Mouse (Mus musculus) midbrain, postnatal 0 days (tissue): ENCODE measurements around the gene Brms1. TPM values are rescaled to one million over a fixed set of nuclear protein-coding genes. Genes with fewer than 3 reads are reported as not detected.
A peak's percentile ranks its signal among the peaks of the same experiment; 100 is the strongest.
"Not testable (repeated sequence)": the region's sequence is repeated elsewhere in the genome, so short reads cannot be mapped to it uniquely, and the experiment has no call there.

ENCODE experiments used
- ATAC-seq: fragments of 200-750 bp; cut with Nextera tagmentation; 2 replicates; pipeline ENCODE4 v1.8.0; 2017; ENCODE audit warnings: moderate number of reproducible peaks, mild to moderate bottlenecking, moderate TSS enrichment, moderate library complexity; ENCODE audit not compliant: low FRiP score
- DNase-seq: peaks from one replicate; pipeline ENCODE4 v3.0.0-alpha.2; 2015; ENCODE audit warnings: low spot score
- H3K27ac ChIP-seq: fragments of 300-500 bp; sonication (generic); 2 replicates; pipeline ENCODE4 v1.5.1; 2014; ENCODE audit warnings: low read depth, mild to moderate bottlenecking, low read length, mixed read lengths
- H3K27me3 ChIP-seq: fragments of 300-500 bp; sonication (generic); 2 replicates; pipeline ENCODE4 v1.6.1; 2014; ENCODE audit warnings: low read length, control low read depth, mixed read lengths; ENCODE audit not compliant: insufficient read depth
- H3K36me3 ChIP-seq: fragments of 300-500 bp; sonication (generic); 2 replicates; pipeline ENCODE4 v1.6.1; 2014; ENCODE audit warnings: low read length, control low read depth, mixed read lengths; ENCODE audit not compliant: insufficient read depth
- H3K4me1 ChIP-seq: fragments of 300-500 bp; sonication (generic); 2 replicates; pipeline ENCODE4 v1.6.1; 2014; ENCODE audit warnings: mild to moderate bottlenecking, control low read depth, antibody characterized with exemption, low read length, mixed read lengths; ENCODE audit not compliant: insufficient read depth
- H3K4me2 ChIP-seq: fragments of 300-500 bp; sonication (generic); 2 replicates; pipeline ENCODE4 v1.6.1; 2014; ENCODE audit warnings: low read depth, mild to moderate bottlenecking, low read length, mixed read lengths; ENCODE audit not compliant: poor library complexity, severe bottlenecking
- H3K4me3 ChIP-seq: fragments of 300-500 bp; sonication (generic); 2 replicates; pipeline ENCODE4 v1.5.1; 2014; ENCODE audit warnings: low read depth, mild to moderate bottlenecking, low read length, moderate library complexity
- H3K9ac ChIP-seq: fragments of 300-500 bp; sonication (generic); replicated peaks from 2 replicates; pipeline ENCODE4 v1.6.1; 2014; ENCODE audit warnings: mild to moderate bottlenecking, low read length, moderate library complexity, mixed read lengths; ENCODE audit not compliant: poor library complexity, severe bottlenecking
- H3K9me3 ChIP-seq: fragments of 300-500 bp; sonication (generic); 2 replicates; pipeline ENCODE4 v1.6.1; 2016; ENCODE audit warnings: low read length, control low read depth
- CTCF ChIP-seq: IDR thresholded peaks from 2 replicates; pipeline ENCODE4 v1.5.1; 2016; ENCODE audit warnings: antibody characterized with exemption, mild to moderate bottlenecking
- WGBS: fragments of 180-500 bp; shearing (Covaris S2); extraction: QIAGEN DNeasy Blood & Tissue Kit; methylation state at CpG from one replicate; pipeline ENCODE4 v1.1.7; 2014; 5-methylcytosine and 5-hydroxymethylcytosine counted together
- polyA plus RNA-seq: library from polyadenylated mRNA; unstranded; fragments of >200 nt; fragmentation: Nextera tagmentation; extraction: Ambion mirVana; gene quantifications from 2 replicates; pipeline ENCODE4 v1.2.1, GENCODE M21; 2015
- total RNA-seq: library from RNA; depleted of rRNA; stranded (reverse); fragments of >200 nt; gene quantifications from 2 replicates; pipeline ENCODE4 v1.2.3, GENCODE M21; 2014

Gene Brms1
- total and polyA plus RNA-seq, 2 experiments from 2014 or later, result 15.3 TPM; not detected in 1

DNA sequence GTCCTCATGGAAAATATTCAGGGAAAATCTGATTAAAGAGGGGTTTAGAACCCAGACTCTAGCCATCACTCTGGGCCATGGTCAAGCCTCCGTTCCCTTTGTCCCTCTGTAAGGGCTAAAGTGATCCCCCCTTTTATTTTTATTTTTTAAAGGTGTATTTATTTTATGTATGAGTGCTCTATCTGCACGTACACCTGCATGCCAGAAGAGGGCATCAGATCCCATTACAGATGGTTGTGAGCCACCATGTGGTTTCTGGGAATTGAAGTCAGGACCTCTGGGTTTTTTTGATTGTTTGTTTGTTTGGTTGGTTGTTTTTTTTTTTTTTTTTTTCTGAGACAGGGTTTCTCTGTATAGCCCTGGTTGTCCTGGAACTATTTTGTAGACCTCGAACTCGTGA is 45.4 kb downstream of the Brms1 start:
- Histone ChIP-seq H3K4me1 (peaks cover 10% of the 10 kb centered on the region), H3K36me3 (peaks cover 20% of the 10 kb centered on the region), H3K27me3 (peaks cover 16% of the 10 kb centered on the region)
- H3K9me3 ChIP-seq, DNase-seq, H3K4me2 ChIP-seq, ATAC-seq, H3K4me3 ChIP-seq, H3K9ac ChIP-seq, H3K27ac ChIP-seq: not testable (repeated sequence)
- WGBS, result 58% methylated on average over 4 of the region's 4 CpGs
- TF ChIP-seq CTCF, result peak; percentile 67

- peaks cover 25% of the 10 kb centered on the region for H3K36me3 ChIP-seq
- peak within 1 kb of the TSS; percentile 65 for H3K4me3 ChIP-seq
- peaks cover under 1% of the 10 kb centered on the region; the same call in 1 of the 2 replicates for H3K27me3 ChIP-seq
- H3K9me3 ChIP-seq, result no peaks in the 10 kb centered on the region
- peaks cover 10% of the 10 kb centered on the region for H3K4me1 ChIP-seq
- DNase-seq (peak; percentile 100), ATAC-seq (peak; percentile 92)
- peak within 1 kb of the TSS; percentile 76 for H3K27ac ChIP-seq
- peak within 1 kb of the TSS; percentile 66 for H3K9ac ChIP-seq
- TF ChIP-seq CTCF, result peak; percentile 73
- peak within 1 kb of the TSS; percentile 84 for H3K4me2 ChIP-seq
- under 1% methylated on average over 58 of the region's 58 CpGs for WGBS
These were observed 47.0 kb downstream of the Brms1 start, which contains the start of gene Yif1a for GRCm38 (mm10) chr19:5087884-5088728. Gene Yif1a, plus strand, starts transcription at chr19:5088538.

GRCm38 (mm10) chr19:5089324-5089723 is 48.2 kb downstream of the Brms1 start:
- peaks cover 17% of the 10 kb centered on the region for H3K4me1 ChIP-seq
- H3K9ac ChIP-seq, result peak overlapping the region; percentile 66
- 88% methylated on average over 4 of the region's 4 CpGs for WGBS
- H3K9me3 ChIP-seq, result no peaks in the 10 kb centered on the region
- H3K27ac ChIP-seq, result no peak overlapping the region
- H3K27me3 ChIP-seq, result no peaks in the 10 kb centered on the region
- peak overlapping the region; percentile 84 for H3K4me2 ChIP-seq
- TF ChIP-seq CTCF, result no peak
- DNase-seq (no peak), ATAC-seq (no peak)
- H3K4me3 ChIP-seq, result peak overlapping the region; percentile 65
- H3K36me3 ChIP-seq, result peaks cover 32% of the 10 kb centered on the region

DNA sequence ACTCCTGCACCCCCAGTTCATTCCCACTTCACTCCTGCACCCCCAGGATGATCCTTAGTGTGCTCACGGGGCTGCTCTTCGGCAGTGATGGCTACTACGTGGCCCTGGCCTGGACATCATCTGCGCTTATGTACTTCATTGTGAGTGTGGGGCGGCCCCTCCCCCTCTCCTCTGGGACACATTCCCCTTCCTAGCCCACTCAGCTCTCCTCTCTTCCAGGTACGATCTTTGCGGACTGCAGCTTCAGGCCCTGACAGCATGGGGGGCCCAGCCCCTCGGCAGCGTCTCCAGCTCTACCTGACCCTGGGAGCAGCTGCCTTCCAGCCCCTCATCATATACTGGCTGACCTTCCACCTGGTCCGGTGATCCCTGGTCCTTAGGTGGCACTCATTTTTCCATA is 50.9 kb downstream of the Brms1 start:
- ATAC-seq (no peak), DNase-seq (no peak)
- peaks cover 32% of the 10 kb centered on the region for H3K36me3 ChIP-seq
- H3K4me1 ChIP-seq, result peaks cover 37% of the 10 kb centered on the region
- no peak overlapping the region for H3K4me2 ChIP-seq
- H3K9me3 ChIP-seq, result no peaks in the 10 kb centered on the region
- no peaks in the 10 kb centered on the region for H3K27me3 ChIP-seq
- H3K27ac ChIP-seq, result no peak overlapping the region
- no peak for TF ChIP-seq CTCF
- no peak overlapping the region for H3K4me3 ChIP-seq
- WGBS, result 85% methylated on average over 10 of the region's 10 CpGs
- H3K9ac ChIP-seq, result no peak overlapping the region

GRCm38 (mm10) chr19:5093481-5094242 is 52.5 kb downstream of the Brms1 start:
- H3K36me3 ChIP-seq, result peaks cover 32% of the 10 kb centered on the region
- DNase-seq (no peak), ATAC-seq (no peak)
- WGBS, result 72% methylated on average over 12 of the region's 12 CpGs
- H3K9me3 ChIP-seq, result no peaks in the 10 kb centered on the region
- peak overlapping the region; percentile 98; the same call in 1 of the 2 replicates for H3K9ac ChIP-seq
- no peaks in the 10 kb centered on the region for H3K27me3 ChIP-seq
- H3K4me3 ChIP-seq, result peak overlapping the region; percentile 88; the same call in 1 of the 2 replicates
- TF ChIP-seq CTCF, result no peak
- H3K4me1 ChIP-seq, result peaks cover 33% of the 10 kb centered on the region
- H3K4me2 ChIP-seq, result peak overlapping the region; percentile 72
- H3K27ac ChIP-seq, result peak overlapping the region; percentile 97
